Mouse (Mus musculus): ENCODE measurements around the gene Gm13088. TPM values are rescaled to one million over a fixed set of nuclear protein-coding genes. Genes with fewer than 3 reads are reported as not detected.
"Not testable (repeated sequence)": the region's sequence is repeated elsewhere in the genome, so short reads cannot be mapped to it uniquely, and the experiment has no call there.

Gene Gm13088
- total and polyA plus RNA-seq, 3 experiments: not detected

- H3K79me2 ChIP-seq (replicated peaks; ENCODE audit: control insufficient read depth, extremely low read depth, insufficient read depth, poor library complexity, severe bottlenecking); H3K4me3 ChIP-seq (replicated peaks in 1 of 3; ENCODE audit: low read depth in 2 of 3, low read length in 2 of 3, poor library complexity in 1 of 3); in situ Hi-C loops (cut with MboI; ENCODE audit: low pct_ligation_motif_present, low pct_unique_long_range_greater_than_20kb, low sequenced_read_pairs); H3K27ac ChIP-seq (ENCODE audit: insufficient read depth, low read depth); dilution Hi-C loops (cut with MboI; ENCODE audit: extremely low pct_ligation_motif_present, extremely low pct_unique_long_range_greater_than_20kb, low sequenced_read_pairs); H3K9ac ChIP-seq (ENCODE audit: insufficient read depth, low read depth); H3K4me1 ChIP-seq (ENCODE audit: control insufficient read depth in 1 of 2, insufficient read depth in 2 of 2); H3K9me3 ChIP-seq (replicated peaks; ENCODE audit: low read length); H3K36me3 ChIP-seq (replicated peaks in 1 of 2; ENCODE audit: control insufficient read depth in 1 of 2, insufficient read depth in 1 of 2, low read length in 1 of 2); DNase-seq (ENCODE audit: extremely low read depth); H3K4me2 ChIP-seq (ENCODE audit: insufficient read depth, low read depth, poor library complexity, severe bottlenecking); H3K27me3 ChIP-seq (replicated peaks): not testable (repeated sequence)
These were observed 45.1 kb downstream of the Gm13088 start for GRCm38 (mm10) chr4:143611927-143612326.

Other genes with a start within 250 kb of the Gm13088 start
- 12.8 and 15.5 TPM in 2 replicates for gene Pramef8, start 244.8 kb downstream of the Gm13088 start, total RNA-seq (2012; rRNA removed)
- 22.5 and 29.5 TPM in 2 replicates for gene Pramef8, start 244.8 kb downstream of the Gm13088 start, total RNA-seq (2014; rRNA removed)
- gene Pramef8, start 244.8 kb downstream of the Gm13088 start, polyA plus RNA-seq (2012; ENCODE audit: insufficient read length, low read depth): 15.0 and 16.6 TPM in 2 replicates
- not detected in 2 replicates for gene Oog4, start 206.9 kb downstream of the Gm13088 start, total RNA-seq (2012; rRNA removed)
- not detected in 2 replicates for gene Oog4, start 206.9 kb downstream of the Gm13088 start, total RNA-seq (2014; rRNA removed)
- not detected in 2 replicates for gene Oog4, start 206.9 kb downstream of the Gm13088 start, polyA plus RNA-seq (2012; ENCODE audit: insufficient read length, low read depth)
- 0.04 TPM in 1 of 2 replicates, not detected in the other for gene Gm13043, start 145.9 kb downstream of the Gm13088 start, total RNA-seq (2012; rRNA removed)
- gene Gm13043, start 145.9 kb downstream of the Gm13088 start, total RNA-seq (2014; rRNA removed): not detected in 2 replicates
- gene Gm13043, start 145.9 kb downstream of the Gm13088 start, polyA plus RNA-seq (2012; ENCODE audit: insufficient read length, low read depth): not detected in 2 replicates
- not detected in 2 replicates for gene Gm13040, start 121.3 kb downstream of the Gm13088 start, total RNA-seq (2012; rRNA removed)
- not detected in 2 replicates for gene Gm13040, start 121.3 kb downstream of the Gm13088 start, total RNA-seq (2014; rRNA removed)
- gene Gm13040, start 121.3 kb downstream of the Gm13088 start, polyA plus RNA-seq (2012; ENCODE audit: insufficient read length, low read depth): not detected in 2 replicates
- gene BC080695, start 105.5 kb downstream of the Gm13088 start, total RNA-seq (2012; rRNA removed): not detected in 2 replicates
- not detected in 2 replicates for gene BC080695, start 105.5 kb downstream of the Gm13088 start, total RNA-seq (2014; rRNA removed)
- not detected in 2 replicates for gene BC080695, start 105.5 kb downstream of the Gm13088 start, polyA plus RNA-seq (2012; ENCODE audit: insufficient read length, low read depth)
- not detected in 2 replicates for gene Gm13057, start 105.5 kb downstream of the Gm13088 start, total RNA-seq (2012; rRNA removed)
- not detected in 2 replicates for gene Gm13057, start 105.5 kb downstream of the Gm13088 start, total RNA-seq (2014; rRNA removed)
- gene Gm13057, start 105.5 kb downstream of the Gm13088 start, polyA plus RNA-seq (2012; ENCODE audit: insufficient read length, low read depth): not detected in 2 replicates
- not detected in 2 replicates for gene Gm13083, start 42.2 kb downstream of the Gm13088 start, total RNA-seq (2012; rRNA removed)
- gene Gm13083, start 42.2 kb downstream of the Gm13088 start, total RNA-seq (2014; rRNA removed): not detected in 2 replicates
- gene Gm13083, start 42.2 kb downstream of the Gm13088 start, polyA plus RNA-seq (2012; ENCODE audit: insufficient read length, low read depth): not detected in 2 replicates
- not detected in 2 replicates for gene Gm13089, start 45.5 kb upstream of the Gm13088 start, total RNA-seq (2012; rRNA removed)
- gene Gm13089, start 45.5 kb upstream of the Gm13088 start, total RNA-seq (2014; rRNA removed): not detected in 2 replicates
- not detected in 2 replicates for gene Gm13089, start 45.5 kb upstream of the Gm13088 start, polyA plus RNA-seq (2012; ENCODE audit: insufficient read length, low read depth)
- not detected in 2 replicates for gene Gm13078, start 62.2 kb upstream of the Gm13088 start, total RNA-seq (2012; rRNA removed)
- not detected in 2 replicates for gene Gm13078, start 62.2 kb upstream of the Gm13088 start, total RNA-seq (2014; rRNA removed)
- gene Gm13078, start 62.2 kb upstream of the Gm13088 start, polyA plus RNA-seq (2012; ENCODE audit: insufficient read length, low read depth): not detected in 2 replicates
- not detected in 2 replicates for gene Gm13023, start 132.1 kb upstream of the Gm13088 start, total RNA-seq (2012; rRNA removed)
- not detected in 2 replicates for gene Gm13023, start 132.1 kb upstream of the Gm13088 start, total RNA-seq (2014; rRNA removed)
- gene Gm13023, start 132.1 kb upstream of the Gm13088 start, polyA plus RNA-seq (2012; ENCODE audit: insufficient read length, low read depth): not detected in 2 replicates
- gene Gm13084, start 158.8 kb upstream of the Gm13088 start, total RNA-seq (2012; rRNA removed): not detected in 2 replicates
- gene Gm13084, start 158.8 kb upstream of the Gm13088 start, total RNA-seq (2014; rRNA removed): not detected in 2 replicates
- not detected in 2 replicates for gene Gm13084, start 158.8 kb upstream of the Gm13088 start, polyA plus RNA-seq (2012; ENCODE audit: insufficient read length, low read depth)
- gene Gm13103, start 189.3 kb upstream of the Gm13088 start, total RNA-seq (2012; rRNA removed): not detected in 2 replicates
- not detected in 2 replicates for gene Gm13103, start 189.3 kb upstream of the Gm13088 start, total RNA-seq (2014; rRNA removed)
- not detected in 2 replicates for gene Gm13103, start 189.3 kb upstream of the Gm13088 start, polyA plus RNA-seq (2012; ENCODE audit: insufficient read length, low read depth)
- gene Pramef6, start 243.1 kb upstream of the Gm13088 start, total RNA-seq (2012; rRNA removed): not detected in 2 replicates
- not detected in 2 replicates for gene Pramef6, start 243.1 kb upstream of the Gm13088 start, total RNA-seq (2014; rRNA removed)
- not detected in 2 replicates for gene Pramef6, start 243.1 kb upstream of the Gm13088 start, polyA plus RNA-seq (2012; ENCODE audit: insufficient read length, low read depth)